Mouse (Mus musculus) brain, embryonic 14.5 days (tissue): ENCODE data around the gene Upp2.

Source experiments
- CTCF ChIP-seq: fragments of 200-500 bp; IDR thresholded peaks from 2 replicates; pipeline ENCODE4 v1.5.1; 2012; ENCODE audit warnings: inconsistent platforms, mild to moderate bottlenecking, moderate library complexity, borderline replicate concordance; ENCODE audit not compliant: insufficient read depth, insufficient read length; ENCODE audit errors: extremely low read depth
- POLR2A ChIP-seq: fragments of 200-500 bp; IDR thresholded peaks from 2 replicates; pipeline ENCODE4 v1.6.1; 2012; ENCODE audit warnings: mild to moderate bottlenecking, inconsistent platforms, borderline replicate concordance; ENCODE audit not compliant: poor library complexity, insufficient read depth, insufficient read length, severe bottlenecking; ENCODE audit errors: extremely low read depth

GRCm38 (mm10) chr2:58711049-58711448, 144.0 kb downstream of the Upp2 start:
- TF ChIP-seq POLR2A = no peak
- TF ChIP-seq CTCF = no peak
